Mouse (Mus musculus): Measurements from ENCODE around the gene E330017A01Rik. TPM values are rescaled to one million over a fixed set of nuclear protein-coding genes. Genes with fewer than 3 reads are reported as not detected.
A peak's percentile ranks its signal among the peaks of the same experiment; 100 is the strongest.

Gene E330017A01Rik
- total RNA-seq (2017) = not detected in 3 replicates

DNA sequence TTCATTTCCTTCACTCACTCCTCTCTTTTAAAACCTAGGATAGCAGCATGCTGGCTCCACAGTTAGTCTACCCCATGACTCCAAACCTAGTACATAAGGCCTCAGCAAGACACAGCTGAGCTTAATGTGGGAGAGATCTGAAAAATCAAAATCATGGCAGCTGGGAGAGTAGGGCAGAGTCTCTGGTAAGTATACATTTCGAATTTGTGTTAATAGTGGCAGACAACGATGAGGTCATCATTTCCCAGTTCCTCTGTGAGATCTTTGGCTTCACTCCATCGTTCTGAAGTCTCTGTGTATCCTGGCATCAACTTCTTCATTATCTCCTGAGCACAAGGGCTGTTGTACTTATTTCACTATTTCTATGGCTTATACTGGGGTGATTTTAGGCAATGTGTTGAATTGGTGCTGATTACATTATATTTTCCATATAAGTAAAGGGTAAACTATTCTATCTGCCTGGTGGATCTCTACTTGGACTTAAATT lies at the start of gene E330017A01Rik:
Gene E330017A01Rik (minus strand): TSS at position 51 of the 487 bp plus-strand sequence.
- no peak for ATAC-seq (replicated peaks; ENCODE audit: insufficient number of reproducible peaks, low FRiP score, low TSS enrichment, poor library complexity, severe bottlenecking)

- ATAC-seq (replicated peaks; ENCODE audit: insufficient number of reproducible peaks, low FRiP score, low TSS enrichment, poor library complexity, severe bottlenecking) = no peak
These were observed 47.3 kb upstream of the E330017A01Rik start for GRCm38 (mm10) chr16:58685548-58686537.

DNA sequence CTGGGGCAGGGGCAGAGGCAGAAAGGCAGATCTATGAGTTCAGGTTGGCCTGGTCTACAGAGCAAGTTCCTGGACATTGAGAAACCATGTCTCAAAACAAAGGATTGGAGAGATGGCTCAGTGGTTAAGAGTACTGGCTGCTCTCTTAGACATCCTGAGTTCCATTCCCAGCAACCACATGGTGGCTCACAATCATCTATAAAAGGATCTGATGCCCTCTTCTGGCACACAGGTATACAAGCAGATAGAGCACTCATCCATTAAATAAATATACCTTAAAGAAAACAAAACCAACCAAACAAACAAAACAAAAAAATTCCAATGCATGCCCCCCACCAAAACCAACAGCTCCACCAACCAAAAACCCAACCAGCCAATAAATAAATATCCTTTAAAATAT lies 46.0 kb upstream of the E330017A01Rik start:
- ATAC-seq (replicated peaks; ENCODE audit: insufficient number of reproducible peaks, low FRiP score, low TSS enrichment, poor library complexity, severe bottlenecking) = no peak

- ATAC-seq (replicated peaks; ENCODE audit: insufficient number of reproducible peaks, low FRiP score, low TSS enrichment, poor library complexity, severe bottlenecking) = no peak
These were observed 45.4 kb upstream of the E330017A01Rik start for GRCm38 (mm10) chr16:58683911-58684310.

DNA sequence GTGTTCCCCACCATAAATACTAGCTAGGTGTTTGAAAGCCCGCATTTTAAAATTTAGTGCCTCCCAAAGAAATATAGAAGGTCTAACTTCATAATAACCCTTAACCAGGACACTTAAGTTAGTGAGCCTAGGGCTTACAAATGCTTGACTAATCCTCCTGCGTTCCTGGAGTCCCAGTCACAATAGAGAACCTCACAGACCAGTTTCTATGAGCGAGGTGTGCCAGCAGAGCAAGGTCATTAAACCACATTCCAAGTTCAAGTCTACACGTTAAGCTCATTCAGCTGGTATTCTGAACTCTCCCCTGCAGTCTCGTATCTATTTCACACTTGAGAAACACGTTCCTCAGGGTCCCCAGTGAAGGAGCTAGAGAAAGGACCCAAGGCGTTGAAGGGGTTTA lies 44.3 kb upstream of the E330017A01Rik start:
- no peak for ATAC-seq (replicated peaks; ENCODE audit: insufficient number of reproducible peaks, low FRiP score, low TSS enrichment, poor library complexity, severe bottlenecking)

DNA sequence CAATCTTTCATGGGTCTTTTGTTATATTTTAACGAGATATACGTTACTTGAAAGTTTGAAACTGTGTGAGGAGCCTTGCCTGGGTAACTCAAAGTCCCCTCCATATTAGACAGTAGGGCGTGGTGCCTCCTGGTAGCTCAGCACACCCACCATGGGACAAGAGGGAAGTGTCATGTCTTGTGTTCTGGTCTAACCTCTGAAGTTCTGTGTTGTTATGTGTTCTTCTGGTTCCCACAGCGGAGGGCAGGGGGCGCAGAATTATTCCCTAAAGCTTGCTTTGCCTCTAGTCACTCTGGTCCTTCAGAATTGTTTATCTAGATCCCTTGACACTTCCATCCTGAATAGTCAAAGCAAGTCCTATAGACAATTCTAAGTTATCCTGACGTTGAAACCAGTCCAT lies 43.5 kb upstream of the E330017A01Rik start:
- ATAC-seq (replicated peaks; ENCODE audit: insufficient number of reproducible peaks, low FRiP score, low TSS enrichment, poor library complexity, severe bottlenecking) = no peak

DNA sequence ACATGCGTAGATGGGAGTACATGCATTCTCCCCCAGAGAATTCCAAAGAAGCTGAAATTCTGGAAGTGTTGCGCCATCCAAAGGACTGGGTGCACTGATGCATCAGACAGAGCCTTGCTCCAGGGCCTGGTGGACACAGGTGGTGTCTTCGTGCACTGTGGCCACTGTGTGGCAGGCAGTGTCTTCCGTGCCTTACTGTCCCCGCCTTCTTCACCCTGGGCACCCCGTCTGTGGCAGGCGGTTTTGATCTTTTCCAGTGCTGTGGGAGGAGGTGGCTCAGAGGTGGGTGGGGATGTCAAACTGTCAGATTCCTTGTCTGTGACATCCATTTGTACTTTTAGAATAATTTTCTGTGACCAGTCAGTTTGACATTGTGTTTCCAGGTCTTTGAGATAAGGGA lies 40.1 kb upstream of the E330017A01Rik start:
- no peak for ATAC-seq (replicated peaks; ENCODE audit: insufficient number of reproducible peaks, low FRiP score, low TSS enrichment, poor library complexity, severe bottlenecking)

- no peak for ATAC-seq (replicated peaks; ENCODE audit: insufficient number of reproducible peaks, low FRiP score, low TSS enrichment, poor library complexity, severe bottlenecking)
These were observed 39.0 kb upstream of the E330017A01Rik start for GRCm38 (mm10) chr16:58677491-58677890.

DNA sequence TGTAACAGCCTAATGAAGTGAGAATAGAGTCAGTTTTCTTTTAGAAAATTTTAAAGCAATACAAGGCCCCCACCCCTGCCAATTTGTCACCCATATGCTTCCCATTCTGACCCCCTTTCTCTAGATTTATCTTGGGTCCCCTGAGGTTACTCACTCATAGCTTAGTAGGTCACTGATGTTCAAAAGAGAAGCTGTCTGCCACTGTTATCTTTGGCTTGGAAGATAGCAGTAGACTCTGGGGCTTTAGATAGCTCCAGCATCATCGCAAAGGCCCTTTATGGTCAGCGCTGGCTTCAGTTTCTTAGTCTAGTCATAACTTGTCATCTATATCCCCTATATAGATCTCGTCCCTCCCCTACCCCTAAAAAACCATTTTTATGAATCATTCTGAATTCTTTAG lies 38.1 kb upstream of the E330017A01Rik start:
- no peak for ATAC-seq (replicated peaks; ENCODE audit: insufficient number of reproducible peaks, low FRiP score, low TSS enrichment, poor library complexity, severe bottlenecking)

- ATAC-seq (replicated peaks; ENCODE audit: insufficient number of reproducible peaks, low FRiP score, low TSS enrichment, poor library complexity, severe bottlenecking) = no peak
These were observed 37.6 kb upstream of the E330017A01Rik start for GRCm38 (mm10) chr16:58676156-58676555.

DNA sequence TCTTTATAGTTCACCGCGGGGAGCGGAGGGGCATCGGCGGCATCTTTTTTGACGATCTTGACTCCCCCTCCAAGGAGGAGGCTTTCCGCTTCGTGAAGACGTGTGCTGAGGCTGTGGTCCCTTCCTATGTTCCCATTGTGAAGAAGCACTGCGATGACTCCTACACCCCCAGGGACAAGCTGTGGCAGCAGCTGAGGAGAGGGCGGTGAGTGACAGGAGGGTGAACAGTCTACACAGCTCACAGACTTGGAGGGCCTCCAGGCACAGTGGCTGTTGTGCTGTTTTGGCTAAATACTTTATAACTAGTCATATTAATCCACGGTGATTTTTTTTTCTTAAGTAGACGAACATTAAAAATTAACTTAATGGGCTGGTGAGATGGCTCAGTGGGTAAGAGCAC lies 36.7 kb upstream of the E330017A01Rik start:
- no peak for ATAC-seq (replicated peaks; ENCODE audit: insufficient number of reproducible peaks, low FRiP score, low TSS enrichment, poor library complexity, severe bottlenecking)

DNA sequence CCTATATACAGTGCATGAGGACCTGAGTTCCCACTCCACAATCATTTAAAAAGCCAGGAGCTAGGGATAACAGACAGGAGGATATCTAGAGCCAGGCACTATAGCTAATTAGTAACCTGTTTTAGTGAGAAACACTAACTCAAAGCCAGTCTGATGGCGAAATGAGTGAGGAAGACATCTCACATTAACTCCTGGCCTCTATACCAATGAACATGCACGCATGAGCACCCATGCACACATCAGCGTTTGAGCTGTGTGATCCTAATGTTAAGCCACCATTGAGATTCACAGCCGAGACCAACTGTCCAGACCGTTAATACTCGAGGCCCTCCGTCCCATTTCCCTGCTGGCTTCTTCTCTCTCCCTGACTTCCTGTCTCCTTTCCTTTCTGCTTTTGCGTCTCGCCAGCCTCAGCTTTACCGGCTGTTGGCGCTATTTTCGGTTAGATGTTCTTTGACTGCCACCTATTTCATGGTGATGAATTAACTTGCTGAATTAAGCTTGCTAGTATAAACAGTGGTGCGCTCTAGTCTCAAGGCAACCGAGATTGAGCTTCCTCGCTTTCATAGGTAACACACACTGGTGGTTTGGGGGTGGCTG lies 35.4 kb upstream of the E330017A01Rik start:
- ATAC-seq (replicated peaks; ENCODE audit: insufficient number of reproducible peaks, low FRiP score, low TSS enrichment, poor library complexity, severe bottlenecking) = no peak

- no peak for ATAC-seq (replicated peaks; ENCODE audit: insufficient number of reproducible peaks, low FRiP score, low TSS enrichment, poor library complexity, severe bottlenecking)
These were observed 33.9 kb upstream of the E330017A01Rik start for GRCm38 (mm10) chr16:58672396-58672795.

DNA sequence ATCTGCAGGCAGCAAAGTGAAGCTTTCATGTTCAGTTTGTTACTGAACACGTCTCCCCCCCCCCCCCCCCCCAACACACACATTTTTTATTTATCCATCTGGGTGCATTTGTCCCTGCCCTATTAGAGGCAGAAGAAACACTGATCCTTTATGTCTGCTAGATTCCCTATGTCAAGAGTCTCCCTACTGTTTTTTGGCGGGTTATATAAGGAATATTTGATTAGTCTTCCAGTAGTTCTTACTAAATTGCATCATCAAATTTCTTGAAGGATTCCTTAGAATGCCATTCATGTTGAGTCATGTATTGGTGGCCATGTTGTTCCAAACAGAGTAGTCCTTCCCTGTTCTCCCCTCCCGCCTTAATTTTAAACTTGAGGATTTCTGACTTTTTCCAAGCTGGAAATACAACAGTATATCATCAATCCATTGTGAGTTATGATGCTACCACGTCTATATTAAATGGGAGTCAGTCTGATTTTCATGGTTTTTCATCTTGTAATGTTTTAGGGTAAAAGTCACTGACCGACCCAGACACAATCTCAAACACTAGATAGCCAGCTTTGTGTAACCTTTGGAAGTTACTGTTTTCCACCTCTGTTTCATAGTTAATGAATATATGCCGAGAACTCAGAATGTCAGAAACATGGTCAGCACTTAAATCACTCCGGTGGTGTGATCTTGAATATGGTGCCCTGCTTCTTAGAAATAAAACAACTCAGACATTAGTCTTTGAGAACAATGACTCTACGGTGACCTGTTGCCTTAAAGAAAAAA lies 32.9 kb upstream of the E330017A01Rik start:
- ATAC-seq (replicated peaks; ENCODE audit: insufficient number of reproducible peaks, low FRiP score, low TSS enrichment, poor library complexity, severe bottlenecking) = no peak

GRCm38 (mm10) chr16:58670643-58671042 lies 32.1 kb upstream of the E330017A01Rik start:
- no peak for ATAC-seq (replicated peaks; ENCODE audit: insufficient number of reproducible peaks, low FRiP score, low TSS enrichment, poor library complexity, severe bottlenecking)

GRCm38 (mm10) chr16:58669917-58670630 lies 31.5 kb upstream of the E330017A01Rik start, which contains the start of gene Cpox:
Cpox (plus strand) TSS chr16:58670292.
- peak; percentile 97 for ATAC-seq (replicated peaks; ENCODE audit: insufficient number of reproducible peaks, low FRiP score, low TSS enrichment, poor library complexity, severe bottlenecking)

DNA sequence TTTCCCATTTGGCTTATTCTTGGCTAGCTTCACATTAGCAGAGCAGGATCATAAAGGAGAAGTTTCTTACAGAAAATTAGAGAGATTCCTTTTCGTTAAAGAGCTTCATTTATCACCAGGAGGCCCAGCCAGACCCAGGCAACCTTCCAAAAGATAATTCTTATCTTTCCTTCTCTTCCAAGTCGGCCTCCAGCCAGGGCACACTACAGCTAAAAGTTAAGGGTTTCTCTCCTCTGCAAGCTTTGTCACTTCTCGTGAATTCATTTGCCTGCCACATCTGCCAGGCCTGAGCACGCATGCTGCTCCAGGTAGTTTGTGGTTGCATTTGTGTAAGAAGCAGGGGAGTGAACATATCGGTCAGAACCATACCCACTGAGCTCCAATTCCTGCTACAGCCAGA lies 30.7 kb upstream of the E330017A01Rik start:
- ATAC-seq (replicated peaks; ENCODE audit: insufficient number of reproducible peaks, low FRiP score, low TSS enrichment, poor library complexity, severe bottlenecking) = no peak

DNA sequence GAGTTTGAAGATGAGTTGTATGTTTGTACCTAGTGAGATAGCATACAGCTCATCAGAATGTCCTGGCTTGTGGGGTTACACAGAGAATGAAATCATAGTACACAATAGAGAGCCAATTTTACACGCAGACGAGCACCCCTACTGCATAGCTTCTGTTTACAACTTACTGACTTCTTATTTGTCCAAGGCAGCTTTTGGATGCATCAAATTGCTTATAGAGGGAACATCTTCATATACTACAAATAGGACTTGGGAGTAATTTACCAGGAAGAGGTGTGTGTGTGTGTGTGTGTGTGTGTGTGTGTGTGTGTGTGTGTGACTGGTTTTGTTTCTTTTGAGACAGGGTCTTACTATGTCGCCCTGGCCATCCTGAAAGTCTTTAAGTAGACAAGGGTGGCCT lies 30.0 kb upstream of the E330017A01Rik start:
- ATAC-seq (replicated peaks; ENCODE audit: insufficient number of reproducible peaks, low FRiP score, low TSS enrichment, poor library complexity, severe bottlenecking) = no peak
